Mouse (Mus musculus) thymus, adult 2 months (tissue): Measurements from ENCODE around the gene Def8.

Source experiments
- CTCF ChIP-seq: fragments of 200-500 bp; IDR thresholded peaks from 2 replicates; pipeline ENCODE4 v1.5.1; 2012; ENCODE audit warnings: mild to moderate bottlenecking, control low read depth, low read length, moderate library complexity, borderline replicate concordance; ENCODE audit not compliant: control insufficient read depth, poor library complexity, insufficient read depth; ENCODE audit errors: extremely low read depth
- POLR2A ChIP-seq: fragments of 200-500 bp; IDR thresholded peaks from 2 replicates; pipeline ENCODE4 v1.6.1; 2012; ENCODE audit warnings: mild to moderate bottlenecking, low read length, control low read depth, moderate library complexity; ENCODE audit not compliant: control insufficient read depth, poor library complexity, insufficient read depth; ENCODE audit errors: extremely low read depth

- TF ChIP-seq CTCF (no peak), POLR2A (no peak)
Measured at GRCm38 (mm10) chr8:123446799-123447198, 23.5 kb downstream of the Def8 start.
